Mouse (Mus musculus): Measurements from ENCODE around the gene Ulk4. TPM values are rescaled to one million over a fixed set of nuclear protein-coding genes. Genes with fewer than 3 reads are reported as not detected.

Ulk4 gene
- polyA plus RNA-seq, 2 experiments = 0.40 to 30.5 TPM

- no peak for ATAC-seq (ENCODE audit: insufficient read depth)
- no peaks in the 10 kb centered on the region for H3K9me3 ChIP-seq (ENCODE audit: control insufficient read depth, low read length)
- H3K9ac ChIP-seq (replicated peaks) = no peak overlapping the region
- H3K36me3 ChIP-seq (replicated peaks; ENCODE audit: control insufficient read depth, insufficient read depth, low read depth) = no peaks in the 10 kb centered on the region
- no peak overlapping the region for H3K4me3 ChIP-seq (ENCODE audit: insufficient read depth in 1 of 2, low read depth in 2 of 2, low read length in 2 of 2)
- no peaks in the 10 kb centered on the region for H3K27me3 ChIP-seq (ENCODE audit: control insufficient read depth, insufficient read depth, low read length)
- no peak overlapping the region for H3K27ac ChIP-seq
- no peak for TF ChIP-seq CTCF (IDR thresholded peaks at IDR 0.05; ENCODE audit: low read depth)
- TF ChIP-seq EP300 (IDR thresholded peaks at IDR 0.05; ENCODE audit: low read depth) = no peak
- no peaks in the 10 kb centered on the region for H3K4me1 ChIP-seq (replicated peaks; ENCODE audit: control insufficient read depth in 2 of 2, insufficient read depth in 2 of 2, low read length in 1 of 2)
- WGBS (ENCODE audit: insufficient replicate concordance) = 74% methylated on average over 10 of the region's 10 CpGs
- H3K4me2 ChIP-seq (ENCODE audit: low read depth) = no peak overlapping the region
- no peak for DNase-seq (ENCODE audit: low read depth in 3 of 3, low spot score in 3 of 3)
Measured at GRCm38 (mm10) chr9:121217742-121218141, 59.3 kb downstream of the Ulk4 start.

GRCm38 (mm10) chr9:121216536-121217320, 60.3 kb downstream of the Ulk4 start:
- TF ChIP-seq EP300 (IDR thresholded peaks at IDR 0.05; ENCODE audit: low read depth) (no peak), CTCF (IDR thresholded peaks at IDR 0.05; ENCODE audit: low read depth) (no peak)
- Histone ChIP-seq H3K9me3 (ENCODE audit: control insufficient read depth, low read length) (no peaks in the 10 kb centered on the region), H3K27me3 (ENCODE audit: control insufficient read depth, insufficient read depth, low read length) (no peaks in the 10 kb centered on the region), H3K4me1 (replicated peaks; ENCODE audit: control insufficient read depth in 2 of 2, insufficient read depth in 2 of 2, low read length in 1 of 2) (no peaks in the 10 kb centered on the region), H3K9ac (replicated peaks) (no peak overlapping the region), H3K4me2 (ENCODE audit: low read depth) (no peak overlapping the region), H3K36me3 (replicated peaks; ENCODE audit: control insufficient read depth, insufficient read depth, low read depth) (no peaks in the 10 kb centered on the region), H3K4me3 (ENCODE audit: insufficient read depth in 1 of 2, low read depth in 2 of 2, low read length in 2 of 2) (no peak overlapping the region), H3K27ac (no peak overlapping the region)
- DNase-seq (ENCODE audit: low read depth in 3 of 3, low spot score in 3 of 3) (no peak), ATAC-seq (ENCODE audit: insufficient read depth) (no peak)
- 59% methylated on average over 20 of the region's 20 CpGs for WGBS (ENCODE audit: insufficient replicate concordance)

GRCm38 (mm10) chr9:121215349-121216000, 61.5 kb downstream of the Ulk4 start:
- TF ChIP-seq EP300 (IDR thresholded peaks at IDR 0.05; ENCODE audit: low read depth) (no peak), CTCF (IDR thresholded peaks at IDR 0.05; ENCODE audit: low read depth) (peak; percentile 93)
- 22% methylated on average over 3 of the region's 3 CpGs for WGBS (ENCODE audit: insufficient replicate concordance)
- no peaks in the 10 kb centered on the region for H3K4me1 ChIP-seq (replicated peaks; ENCODE audit: control insufficient read depth in 2 of 2, insufficient read depth in 2 of 2, low read length in 1 of 2)
- no peak overlapping the region for H3K4me2 ChIP-seq (ENCODE audit: low read depth)
- H3K9me3 ChIP-seq (ENCODE audit: control insufficient read depth, low read length) = no peaks in the 10 kb centered on the region
- no peaks in the 10 kb centered on the region for H3K36me3 ChIP-seq (replicated peaks; ENCODE audit: control insufficient read depth, insufficient read depth, low read depth)
- ATAC-seq (ENCODE audit: insufficient read depth) (no peak), DNase-seq (ENCODE audit: low read depth in 3 of 3, low spot score in 3 of 3) (peak in 1 of 3 experiments; percentile 19)
- no peaks in the 10 kb centered on the region for H3K27me3 ChIP-seq (ENCODE audit: control insufficient read depth, insufficient read depth, low read length)
- no peak overlapping the region for H3K9ac ChIP-seq (replicated peaks)
- no peak overlapping the region for H3K4me3 ChIP-seq (ENCODE audit: insufficient read depth in 1 of 2, low read depth in 2 of 2, low read length in 2 of 2)
- no peak overlapping the region for H3K27ac ChIP-seq

GRCm38 (mm10) chr9:121212322-121212721, 64.7 kb downstream of the Ulk4 start:
- no peak overlapping the region for H3K9ac ChIP-seq (replicated peaks)
- no peak overlapping the region for H3K4me3 ChIP-seq (ENCODE audit: insufficient read depth in 1 of 2, low read depth in 2 of 2, low read length in 2 of 2)
- H3K4me2 ChIP-seq (ENCODE audit: low read depth) = no peak overlapping the region
- 21% methylated on average over 3 of the region's 3 CpGs for WGBS (ENCODE audit: insufficient replicate concordance)
- no peak overlapping the region for H3K27ac ChIP-seq
- no peaks in the 10 kb centered on the region; the same call in 1 of the 2 replicates for H3K9me3 ChIP-seq (ENCODE audit: control insufficient read depth, low read length)
- DNase-seq (ENCODE audit: low read depth in 3 of 3, low spot score in 3 of 3) (no peak), ATAC-seq (ENCODE audit: insufficient read depth) (no peak)
- H3K36me3 ChIP-seq (replicated peaks; ENCODE audit: control insufficient read depth, insufficient read depth, low read depth) = no peaks in the 10 kb centered on the region
- TF ChIP-seq CTCF (IDR thresholded peaks at IDR 0.05; ENCODE audit: low read depth) = peak; percentile 28
- no peak for TF ChIP-seq EP300 (IDR thresholded peaks at IDR 0.05; ENCODE audit: low read depth)
- H3K4me1 ChIP-seq (replicated peaks; ENCODE audit: control insufficient read depth in 2 of 2, insufficient read depth in 2 of 2, low read length in 1 of 2) = no peaks in the 10 kb centered on the region
- no peaks in the 10 kb centered on the region for H3K27me3 ChIP-seq (ENCODE audit: control insufficient read depth, insufficient read depth, low read length)

- no peak overlapping the region for H3K27ac ChIP-seq
- H3K9me3 ChIP-seq (ENCODE audit: control insufficient read depth, low read length) = no peaks in the 10 kb centered on the region; the same call in 1 of the 2 replicates
- H3K4me1 ChIP-seq (replicated peaks; ENCODE audit: control insufficient read depth in 2 of 2, insufficient read depth in 2 of 2, low read length in 1 of 2) = no peaks in the 10 kb centered on the region
- 73% methylated on average over 7 of the region's 7 CpGs for WGBS (ENCODE audit: insufficient replicate concordance)
- DNase-seq (ENCODE audit: low read depth in 3 of 3, low spot score in 3 of 3) (no peak), ATAC-seq (ENCODE audit: insufficient read depth) (no peak)
- no peak overlapping the region for H3K4me2 ChIP-seq (ENCODE audit: low read depth)
- no peaks in the 10 kb centered on the region for H3K27me3 ChIP-seq (ENCODE audit: control insufficient read depth, insufficient read depth, low read length)
- TF ChIP-seq EP300 (IDR thresholded peaks at IDR 0.05; ENCODE audit: low read depth) = no peak
- TF ChIP-seq CTCF (IDR thresholded peaks at IDR 0.05; ENCODE audit: low read depth) = no peak
- H3K4me3 ChIP-seq (ENCODE audit: insufficient read depth in 1 of 2, low read depth in 2 of 2, low read length in 2 of 2) = no peak overlapping the region
- no peak overlapping the region for H3K9ac ChIP-seq (replicated peaks)
- H3K36me3 ChIP-seq (replicated peaks; ENCODE audit: control insufficient read depth, insufficient read depth, low read depth) = no peaks in the 10 kb centered on the region
Measured at GRCm38 (mm10) chr9:121205046-121205445, 72.0 kb downstream of the Ulk4 start.
